Mouse (Mus musculus) neutrophil, adult 5-6 weeks (primary cell): Measurements from ENCODE around the gene Ppp1r21. TPM values are rescaled to one million over a fixed set of nuclear protein-coding genes. Genes with fewer than 3 reads are reported as not detected.

Experiments used
- ATAC-seq: fragments of 151-379, 151-347 bp; 2 replicates; pipeline ENCODE4 v1.8.0; 2017; ENCODE audit warnings: mild to moderate bottlenecking, moderate TSS enrichment; ENCODE audit not compliant: insufficient number of reproducible peaks, poor library complexity, low FRiP score, severe bottlenecking; ENCODE audit errors: extremely low read depth
- total RNA-seq: library from RNA; stranded (forward); fragments of 200-1000 nt; gene quantifications from 2 replicates; pipeline ENCODE4 v1.2.3, GENCODE M21; 2017

The Ppp1r21 gene
- total RNA-seq, 1 experiment from 2014 or later: 62.0 TPM

- ATAC-seq: no peak
Measured at GRCm38 (mm10) chr17:88628676-88629380, 98.9 kb downstream of the Ppp1r21 start.

- ATAC-seq: no peak
Measured at GRCm38 (mm10) chr17:88629381-88629759, 99.5 kb downstream of the Ppp1r21 start.

GRCm38 (mm10) chr17:88629931-88630553 lies 100.1 kb downstream of the Ppp1r21 start:
- ATAC-seq: no peak

- ATAC-seq: no peak
Measured at GRCm38 (mm10) chr17:88630554-88630948, 100.6 kb downstream of the Ppp1r21 start.

GRCm38 (mm10) chr17:88632631-88633030 lies 102.7 kb downstream of the Ppp1r21 start:
- ATAC-seq: no peak

- ATAC-seq: no peak
Measured at GRCm38 (mm10) chr17:88636076-88636475, 106.2 kb downstream of the Ppp1r21 start.

- no peak for ATAC-seq
Measured at GRCm38 (mm10) chr17:88636587-88636986, 106.7 kb downstream of the Ppp1r21 start.

Other genes with a start within 250 kb of the Ppp1r21 start
- 58.8 and 62.8 TPM in 2 replicates for gene Foxn2, start 89.4 kb upstream of the Ppp1r21 start, total RNA-seq
- not detected in 2 replicates for gene Ston1, start 67.6 kb downstream of the Ppp1r21 start, total RNA-seq
- gene Gtf2a1l, start 138.5 kb downstream of the Ppp1r21 start, total RNA-seq: 1.0 TPM in 1 of 2 replicates, not detected in the other